Mouse (Mus musculus) cerebellum, adult 9-10 months (tissue): ENCODE measurements at regions not wholly inside any gene's neighbourhood (a gene's known extent, or its start where the extent isn't known, plus 50 kb on each side); places are given as distances from the start of the nearest gene placed in this dataset.

Experiments
- DNase-seq: peaks from one replicate; pipeline ENCODE4 v3.0.0; 2022

- DNase-seq, result no peak
These were observed 171.0 kb downstream of the Zfp36l1 start for GRCm38 (mm10) chr12:79941828-79942227.

- DNase-seq, result no peak
These were observed 173.4 kb downstream of the Zfp36l1 start for GRCm38 (mm10) chr12:79939436-79939835.

- DNase-seq, result no peak
These were observed 174.9 kb downstream of the Zfp36l1 start for GRCm38 (mm10) chr12:79937876-79938275.

- no peak for DNase-seq
These were observed 176.1 kb downstream of the Zfp36l1 start for GRCm38 (mm10) chr12:79936698-79937097.

- no peak for DNase-seq
These were observed 178.7 kb downstream of the Zfp36l1 start for GRCm38 (mm10) chr12:79934091-79934490.

- DNase-seq, result no peak
These were observed 179.9 kb downstream of the Zfp36l1 start for GRCm38 (mm10) chr12:79932905-79933304.

GRCm38 (mm10) chr12:79931455-79931854 lies 181.4 kb downstream of the Zfp36l1 start:
- DNase-seq, result no peak

- DNase-seq, result no peak
These were observed 183.0 kb downstream of the Zfp36l1 start for GRCm38 (mm10) chr12:79929846-79930245.

- no peak for DNase-seq
These were observed 184.0 kb downstream of the Zfp36l1 start for GRCm38 (mm10) chr12:79928739-79929380.

- DNase-seq, result no peak
These were observed 184.5 kb downstream of the Zfp36l1 start for GRCm38 (mm10) chr12:79928298-79928697.

- no peak for DNase-seq
These were observed 186.9 kb downstream of the Zfp36l1 start for GRCm38 (mm10) chr12:79925704-79926588.

- no peak for DNase-seq
These were observed 187.7 kb downstream of the Zfp36l1 start for GRCm38 (mm10) chr12:79924921-79925703.

- DNase-seq, result no peak
These were observed 189.0 kb downstream of the Zfp36l1 start for GRCm38 (mm10) chr12:79923811-79924210.

- no peak for DNase-seq
These were observed 191.0 kb downstream of the Zfp36l1 start for GRCm38 (mm10) chr12:79921786-79922185.

- DNase-seq, result no peak
These were observed 193.8 kb downstream of the Zfp36l1 start for GRCm38 (mm10) chr12:79918983-79919382.

- DNase-seq, result no peak
These were observed 195.1 kb downstream of the Zfp36l1 start for GRCm38 (mm10) chr12:79917634-79918289.

GRCm38 (mm10) chr12:79916896-79917633 lies 195.7 kb downstream of the Zfp36l1 start:
- DNase-seq, result no peak

- DNase-seq, result no peak
These were observed 198.9 kb downstream of the Zfp36l1 start for GRCm38 (mm10) chr12:79913898-79914297.

GRCm38 (mm10) chr12:79912281-79913063 lies 200.3 kb downstream of the Zfp36l1 start:
- no peak for DNase-seq

- peak; percentile 41 for DNase-seq
These were observed 201.7 kb downstream of the Zfp36l1 start for GRCm38 (mm10) chr12:79910884-79911759.
